Mouse (Mus musculus) layer of hippocampus, postnatal 25 days (tissue): Measurements from ENCODE around the gene Adcy5. TPM values are rescaled to one million over a fixed set of nuclear protein-coding genes. Genes with fewer than 3 reads are reported as not detected.

ENCODE experiments used
- DNase-seq, 2 experiments: peaks; one replicate each; pipeline ENCODE4 v3.0.0; 2022; ENCODE audit warnings: mixed read lengths in 2 of 2, low spot score in 1 of 2; ENCODE audit errors: extremely low spot score in 1 of 2
- total RNA-seq, 2 experiments: library from RNA; stranded (reverse); gene quantifications; 2 replicates each; pipeline ENCODE4 v1.2.3; 2021

Adcy5 gene
- 10 to 100 TPM; 73.7 TPM for total RNA-seq

DNA sequence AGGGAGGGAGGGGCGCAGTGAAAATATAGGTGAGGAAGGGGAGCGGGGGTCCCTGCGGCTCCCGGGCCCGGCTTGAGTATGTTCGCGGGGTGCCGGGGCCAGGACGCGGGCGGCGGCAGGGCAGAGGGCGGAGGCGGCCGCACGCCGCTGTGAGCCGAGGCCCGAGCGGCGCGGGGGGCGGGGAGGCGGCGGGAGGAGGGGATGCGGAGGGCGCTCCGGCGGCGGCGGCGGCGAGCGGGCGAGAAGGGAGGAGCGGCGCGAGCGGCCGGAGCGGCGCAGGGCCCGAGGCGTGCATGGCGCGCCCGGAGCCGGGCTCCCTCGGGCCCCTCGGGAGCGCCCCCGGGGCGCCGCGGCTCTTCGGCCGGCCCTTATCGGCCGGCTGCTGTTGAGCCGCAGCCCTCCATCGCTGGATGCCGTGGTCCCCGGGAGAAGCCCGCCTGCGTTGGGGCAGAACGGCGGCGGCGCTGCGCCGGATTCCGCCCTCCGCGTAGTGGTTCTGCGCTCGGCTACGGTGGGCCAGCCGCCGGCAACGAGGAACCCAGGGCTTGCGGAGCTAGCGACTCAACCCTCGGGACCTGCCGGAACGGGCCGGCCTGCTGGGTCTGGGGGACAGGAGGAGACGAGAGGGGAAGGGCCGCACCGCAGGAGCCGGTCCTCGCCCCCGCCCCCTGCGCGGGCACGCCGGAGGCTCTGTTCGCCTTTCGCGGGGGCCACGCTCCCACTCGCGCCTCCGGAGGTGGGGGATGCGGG, at the start of gene Adcy5:
TSS of gene Adcy5 (plus strand) at position 237 of the 750 bp plus-strand sequence.
- DNase-seq = peak; percentile 34 to 41

DNA sequence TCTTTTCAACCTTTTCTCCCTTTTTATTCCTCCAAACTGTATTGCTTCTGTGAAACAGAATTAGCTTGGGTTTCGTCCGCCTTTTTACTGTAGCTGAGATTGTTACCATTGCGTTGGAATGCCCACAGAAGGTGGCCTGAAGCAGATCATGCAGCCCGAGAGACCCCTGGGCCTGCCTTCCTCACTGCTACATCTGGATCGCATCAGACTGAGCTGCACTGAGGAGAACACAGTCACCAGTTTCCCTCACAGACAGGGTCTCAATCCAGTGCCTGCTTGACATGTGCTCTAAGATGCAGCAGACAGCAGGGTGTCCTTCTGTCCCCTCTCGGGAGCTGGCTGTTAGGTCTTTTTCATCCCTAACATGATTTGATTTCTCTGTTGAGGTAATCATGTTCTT, 46.7 kb upstream of the Adcy5 start:
- no peak for DNase-seq

DNA sequence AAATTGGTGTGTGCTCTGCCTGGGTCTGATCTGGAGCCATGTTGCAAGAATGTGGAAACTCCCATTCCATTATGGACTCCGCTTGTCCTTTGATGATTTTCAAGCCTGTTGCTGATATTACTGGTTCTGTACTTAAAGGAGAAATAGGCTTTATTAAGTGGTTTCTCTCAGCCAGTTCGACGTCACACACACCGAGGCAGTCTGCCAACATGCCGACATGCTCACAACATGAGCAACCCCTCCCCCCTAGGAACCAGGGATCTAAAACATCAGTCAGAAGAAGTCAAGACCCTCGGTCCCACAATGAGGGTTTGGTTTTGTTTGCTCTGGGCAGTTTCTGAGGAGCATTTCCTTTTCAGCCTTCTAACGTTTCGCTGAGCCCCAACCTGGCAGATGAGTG, 45.5 kb upstream of the Adcy5 start:
- DNase-seq = no peak

DNA sequence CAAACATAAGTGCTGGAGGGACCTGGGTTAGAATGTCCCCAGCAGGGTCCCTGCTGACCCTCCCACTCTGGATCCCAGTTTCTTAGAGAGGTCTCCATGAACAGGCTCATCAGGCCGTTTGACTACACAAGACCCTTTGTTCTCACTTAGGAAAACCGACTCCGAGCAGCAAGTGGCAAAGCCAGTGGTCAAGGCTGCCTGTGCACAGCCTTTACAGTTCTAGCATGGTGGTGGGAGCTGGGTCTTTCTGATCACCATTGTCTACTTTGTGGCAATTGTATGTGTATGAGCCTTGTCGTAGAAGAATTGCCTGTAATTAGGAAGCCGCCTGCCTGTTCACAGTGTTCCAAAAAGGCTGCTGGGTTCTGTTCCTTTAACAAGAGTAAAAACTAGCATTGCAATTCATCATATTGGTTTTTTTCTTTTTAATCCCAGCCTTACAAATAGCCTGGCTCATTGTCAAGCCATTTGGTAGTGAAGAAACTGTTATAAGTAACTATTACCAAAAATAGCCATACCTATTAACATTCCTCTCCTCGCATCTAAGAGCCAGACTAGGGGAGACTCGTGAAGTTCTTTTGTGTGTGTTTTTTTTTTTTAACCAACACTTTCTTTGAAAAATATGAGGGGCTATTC, 44.9 kb upstream of the Adcy5 start:
- no peak for DNase-seq

DNA sequence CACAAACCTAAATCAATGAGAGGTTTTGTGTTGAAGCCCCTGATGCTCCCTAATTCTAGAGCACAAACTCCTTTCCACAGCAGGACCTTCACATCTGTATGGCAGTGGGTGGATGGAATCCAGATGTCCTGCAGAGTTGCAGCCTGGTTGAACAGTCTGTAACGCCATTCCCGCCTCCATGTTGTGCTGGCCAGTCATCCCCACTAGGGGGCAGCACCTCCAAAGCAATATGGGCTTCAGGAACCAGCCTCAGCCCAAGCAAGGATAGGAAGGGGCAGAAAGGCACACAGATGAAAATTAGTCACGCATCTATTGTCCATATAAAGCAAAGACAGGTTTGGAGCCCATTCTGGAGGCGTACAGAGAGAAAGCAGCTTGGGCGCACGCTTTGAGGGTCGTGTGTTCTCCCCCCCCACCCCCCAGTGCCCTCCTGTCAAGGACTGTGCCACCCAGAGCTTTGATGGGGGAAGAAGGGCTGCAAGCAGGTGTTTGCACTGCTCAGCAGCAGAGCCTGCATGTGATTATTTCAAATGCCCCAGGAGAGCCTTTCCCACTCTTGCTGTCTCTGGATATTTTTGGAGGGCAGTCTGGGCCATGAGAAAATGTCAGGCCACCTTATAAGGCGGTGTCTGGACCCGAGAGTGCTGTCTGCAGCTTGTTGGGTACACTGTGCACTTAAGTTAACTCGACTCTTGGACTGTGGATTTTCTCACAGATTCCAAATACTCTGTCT, 44.1 kb upstream of the Adcy5 start:
- peak; percentile 92 to 95 for DNase-seq

DNA sequence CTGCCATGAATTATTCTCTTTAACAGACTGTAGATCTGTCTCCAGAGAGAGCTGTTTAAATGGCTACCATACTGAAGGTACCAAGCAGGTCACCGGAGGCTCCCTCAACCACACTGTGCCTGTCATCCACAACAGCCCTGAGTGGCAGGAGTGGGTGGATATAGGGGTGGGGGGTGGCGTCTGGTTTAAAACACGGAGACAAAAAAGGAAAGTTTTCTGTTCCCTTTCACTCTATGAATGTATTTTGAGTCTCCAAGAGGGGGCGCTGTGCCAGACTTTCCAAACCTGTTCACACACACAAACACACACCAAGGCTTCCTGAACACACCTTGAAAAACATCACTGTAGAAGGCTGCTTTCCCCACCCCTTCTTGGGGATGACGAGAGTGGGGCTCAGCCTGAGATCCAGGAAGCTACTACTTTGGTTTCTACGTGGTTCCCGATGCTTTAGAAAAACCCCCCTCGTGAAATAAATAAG, 43.5 kb upstream of the Adcy5 start:
- DNase-seq = peak; percentile 32 to 62

DNA sequence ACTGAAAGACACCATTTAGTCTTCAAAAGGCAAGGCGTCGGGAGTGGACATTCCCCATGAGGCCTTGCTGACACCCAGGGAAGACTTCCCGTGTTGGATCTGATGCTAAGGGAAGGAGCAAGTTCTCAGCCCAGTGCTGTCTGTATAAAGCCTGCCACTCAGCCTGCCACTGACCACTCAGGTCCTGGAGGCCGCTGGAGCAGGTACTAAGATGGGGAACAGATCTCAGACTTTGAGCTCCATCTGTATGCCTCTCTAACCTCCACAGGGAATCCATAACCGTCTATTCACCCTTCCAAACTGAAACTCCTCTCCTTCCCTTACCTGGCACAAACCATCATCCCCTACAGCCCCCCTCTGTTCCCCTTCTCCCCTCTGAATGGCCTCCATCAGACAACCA, 41.2 kb upstream of the Adcy5 start:
- no peak for DNase-seq

DNA sequence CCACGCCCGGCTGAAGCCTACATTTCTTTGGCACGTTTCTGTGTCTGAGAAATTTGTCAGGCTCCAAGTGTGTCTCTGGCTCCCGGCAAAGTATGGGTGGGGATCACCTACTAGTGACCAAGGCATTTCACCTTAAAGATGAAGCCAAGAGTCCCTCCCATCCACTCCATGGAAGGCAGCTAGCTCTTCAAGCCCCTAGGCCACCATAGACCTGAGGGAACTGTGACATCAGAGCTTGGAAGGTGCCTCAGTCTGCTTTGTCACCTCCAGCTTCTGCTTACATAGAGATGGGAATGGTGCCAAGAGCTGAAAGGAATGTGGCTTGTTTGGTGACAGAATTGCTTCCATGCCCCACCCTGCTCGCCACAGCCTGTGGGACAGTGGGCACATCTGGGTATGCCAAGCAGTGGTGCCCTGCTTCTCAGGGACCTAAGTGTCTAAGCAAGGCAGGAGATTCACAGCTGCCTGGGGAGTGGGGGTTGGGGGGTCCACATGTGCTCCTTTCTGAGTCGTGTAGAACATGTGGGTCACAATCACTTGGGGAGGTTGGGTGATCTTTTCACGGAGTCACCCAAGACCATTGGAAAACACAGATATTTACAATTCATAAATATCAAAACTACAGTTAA, 38.2 kb upstream of the Adcy5 start:
- no peak for DNase-seq

DNA sequence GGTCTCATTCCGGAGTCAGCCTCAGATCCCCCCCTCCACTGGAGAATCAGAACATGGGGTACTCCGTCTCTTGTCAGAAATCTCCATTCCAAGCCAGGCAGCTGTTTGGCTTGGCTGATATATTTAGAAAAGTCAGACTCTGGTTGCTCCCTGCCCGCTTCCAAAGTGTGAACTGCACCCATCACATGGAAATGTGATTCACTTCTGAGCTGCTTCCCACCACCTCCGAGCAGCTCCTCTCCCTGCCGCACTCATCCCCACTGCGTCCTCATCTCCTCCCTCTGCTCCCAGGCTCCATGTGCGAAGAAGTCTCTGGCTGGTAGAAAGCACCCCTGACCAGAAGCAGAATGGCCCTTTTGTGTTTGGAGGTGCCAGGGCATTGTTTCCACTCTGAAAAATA, 37.2 kb upstream of the Adcy5 start:
- DNase-seq = no peak

DNA sequence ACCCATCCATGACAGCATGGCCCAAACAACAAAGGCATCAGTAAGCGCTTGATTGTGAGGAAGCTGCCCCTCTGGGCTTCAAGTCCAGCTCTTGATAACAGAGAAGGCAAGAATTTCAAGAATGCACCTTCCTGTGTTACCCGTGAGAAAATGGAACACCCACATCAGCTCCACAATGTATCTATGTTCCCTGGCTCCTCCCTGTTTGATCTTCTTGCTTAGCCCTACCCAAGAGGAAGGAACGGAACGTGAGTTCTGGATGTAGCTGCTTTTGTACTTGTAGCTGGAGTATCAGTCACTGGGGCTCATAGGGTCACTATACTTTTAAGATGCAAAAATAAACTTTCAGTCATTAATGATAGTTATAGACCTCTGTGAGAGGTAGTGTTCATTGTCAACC, 34.1 kb upstream of the Adcy5 start:
- no peak for DNase-seq

- no peak for DNase-seq
Observed at GRCm38 (mm10) chr16:35127270-35127669, 27.4 kb upstream of the Adcy5 start.

- no peak for DNase-seq
Observed at GRCm38 (mm10) chr16:35130172-35130571, 24.5 kb upstream of the Adcy5 start.

DNA sequence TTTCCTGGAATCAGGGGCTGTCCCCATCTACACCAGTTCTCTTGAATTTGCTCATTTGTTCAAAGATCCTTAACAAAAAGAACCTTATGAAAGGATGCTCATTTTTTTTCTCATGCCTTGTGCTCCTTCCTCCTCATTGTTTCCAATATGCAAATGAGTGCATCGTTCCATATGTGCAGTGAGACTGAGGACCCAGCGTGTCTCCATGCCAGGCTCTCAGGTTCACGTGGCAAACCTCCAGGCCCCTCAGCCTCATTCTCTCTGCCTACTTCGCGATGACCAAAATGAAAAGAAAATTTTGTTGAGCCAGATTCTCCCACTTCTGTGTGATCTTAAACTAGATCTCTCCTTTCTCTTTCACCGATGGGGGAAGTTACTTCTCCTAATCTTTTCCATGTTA, 15.3 kb upstream of the Adcy5 start:
- DNase-seq = no peak

- DNase-seq = no peak
Observed at GRCm38 (mm10) chr16:35139873-35140619, 14.6 kb upstream of the Adcy5 start.

DNA sequence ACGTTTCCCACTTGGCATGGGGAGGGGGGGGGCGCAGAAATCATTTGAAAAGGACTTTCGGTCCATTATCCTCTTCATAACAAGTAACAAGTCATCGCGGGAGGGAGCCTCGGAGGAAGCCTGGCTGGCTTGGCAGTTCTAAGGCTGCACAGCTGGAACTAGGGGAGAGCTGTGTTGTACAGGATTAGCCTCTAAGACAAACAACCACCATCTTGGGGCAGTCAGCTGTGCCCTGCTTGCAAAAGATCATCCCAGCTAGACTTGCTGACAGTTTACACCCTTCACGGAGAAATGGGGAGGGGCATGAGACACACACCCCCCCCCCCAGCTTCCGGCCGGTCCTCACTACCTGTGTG, 14.1 kb upstream of the Adcy5 start:
- no peak for DNase-seq

- DNase-seq = no peak
Observed at GRCm38 (mm10) chr16:35141839-35142238, 12.8 kb upstream of the Adcy5 start.

DNA sequence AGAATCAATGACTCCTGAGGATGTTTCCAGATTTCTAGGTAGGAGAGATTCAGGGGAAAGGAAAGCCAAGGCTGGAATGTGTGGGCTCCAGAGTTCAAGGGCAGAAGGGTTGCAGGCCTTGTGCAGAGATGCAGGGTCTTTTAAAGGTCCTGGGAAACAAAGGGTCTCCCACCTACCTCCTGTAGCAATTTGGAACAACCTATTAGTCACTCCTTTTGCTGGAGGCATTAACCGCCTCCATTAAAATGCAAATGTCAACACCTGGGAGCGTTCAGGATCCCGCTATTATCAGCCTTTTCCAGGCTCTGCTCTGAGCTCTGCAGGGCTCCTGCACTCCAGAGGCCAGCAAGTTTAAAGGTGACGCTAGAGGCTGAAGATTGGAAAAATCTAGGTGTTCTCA, 8.5 kb upstream of the Adcy5 start:
- DNase-seq = no peak

DNA sequence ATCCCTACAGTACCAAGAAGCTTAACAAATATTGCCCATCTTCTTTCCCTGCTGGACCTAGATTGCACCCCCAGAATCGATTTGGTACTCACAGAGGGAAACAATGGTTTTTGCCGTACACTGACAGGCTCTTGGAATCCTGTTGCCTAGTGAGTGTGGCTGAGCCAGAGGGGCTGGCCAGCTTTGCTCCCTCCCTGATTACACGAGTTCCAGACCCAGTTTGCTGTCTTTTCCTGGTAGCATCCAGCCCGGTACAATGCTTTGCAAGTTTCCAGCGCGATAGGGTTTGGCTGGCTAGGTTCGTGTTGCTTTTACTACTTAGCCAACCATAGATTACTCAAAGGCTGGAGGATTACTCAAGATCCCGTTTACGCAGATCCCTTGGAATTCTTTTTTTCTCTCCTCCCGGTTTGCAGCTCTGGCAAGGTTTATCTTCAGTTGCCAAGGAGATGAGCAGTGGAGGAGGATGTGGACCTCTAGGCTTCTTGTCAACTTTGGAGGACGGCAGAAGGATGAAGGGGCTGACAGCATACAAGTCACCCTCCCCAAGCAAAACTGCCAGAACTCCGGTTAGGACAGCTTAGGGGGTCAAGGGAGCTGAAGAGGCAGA, 1.4 kb upstream of the Adcy5 start:
- no peak for DNase-seq

GRCm38 (mm10) chr16:35154245-35154640, 434 bp upstream of the Adcy5 start:
- peak; percentile 40 to 55 for DNase-seq
